Mouse (Mus musculus) heart, postnatal 0 days (tissue): ENCODE results near the gene Pakap. TPM values are rescaled to one million over a fixed set of nuclear protein-coding genes. Genes with fewer than 3 reads are reported as not detected.

ENCODE experiments used
- ATAC-seq: fragments of 200-750 bp; cut with Nextera tagmentation; 2 replicates; pipeline ENCODE4 v1.8.0; 2017; ENCODE audit warnings: low read depth, moderate number of reproducible peaks, moderate library complexity; ENCODE audit not compliant: insufficient read depth
- DNase-seq: peaks from one replicate; pipeline ENCODE4 v3.0.0-alpha.2; 2016; ENCODE audit warnings: low spot score
- H3K27ac ChIP-seq: fragments of 300-500 bp; sonication (generic); 2 replicates; pipeline ENCODE4 v1.5.1; 2014; ENCODE audit warnings: low read depth, mild to moderate bottlenecking
- H3K27me3 ChIP-seq: fragments of 300-500 bp; sonication (generic); 2 replicates; pipeline ENCODE4 v1.6.1; 2014; ENCODE audit warnings: low read length, mixed read lengths; ENCODE audit not compliant: control insufficient read depth, insufficient read depth
- H3K36me3 ChIP-seq: fragments of 300-500 bp; sonication (generic); replicated peaks from 2 replicates; pipeline ENCODE4 v1.6.1; 2014; ENCODE audit warnings: low read length, mixed read lengths; ENCODE audit not compliant: control insufficient read depth, insufficient read depth
- H3K4me1 ChIP-seq: fragments of 300-500 bp; sonication (generic); 2 replicates; pipeline ENCODE4 v1.6.1; 2014; ENCODE audit warnings: antibody characterized with exemption; ENCODE audit not compliant: control insufficient read depth, insufficient read depth
- H3K4me2 ChIP-seq: fragments of 300-500 bp; sonication (generic); 2 replicates; pipeline ENCODE4 v1.6.1; 2014; ENCODE audit warnings: low read depth, mild to moderate bottlenecking, low read length, moderate library complexity
- H3K4me3 ChIP-seq: fragments of 300-500 bp; sonication (generic); 2 replicates; pipeline ENCODE4 v1.5.1; 2014; ENCODE audit warnings: low read depth, low read length
- H3K9ac ChIP-seq: fragments of 300-500 bp; sonication (generic); replicated peaks from 2 replicates; pipeline ENCODE4 v1.6.1; 2014; ENCODE audit warnings: low read depth, low read length, mixed read lengths
- H3K9me3 ChIP-seq: fragments of 300-500 bp; sonication (generic); replicated peaks from 2 replicates; pipeline ENCODE4 v1.6.1; 2016; ENCODE audit warnings: low read length; ENCODE audit not compliant: control insufficient read depth
- CTCF ChIP-seq: IDR thresholded peaks from 2 replicates; pipeline ENCODE4 v1.5.1; 2016; ENCODE audit warnings: antibody characterized with exemption, control low read depth, low read depth
- EP300 ChIP-seq: IDR thresholded peaks from 2 replicates; pipeline ENCODE4 v1.6.1; 2016; ENCODE audit warnings: antibody characterized with exemption, low read depth
- WGBS: fragments of 180-500 bp; shearing (Covaris S2); extraction: QIAGEN DNeasy Blood & Tissue Kit; methylation state at CpG from one replicate; pipeline ENCODE4 v1.1.7; 2014; 5-methylcytosine and 5-hydroxymethylcytosine counted together
- polyA plus RNA-seq: library from polyadenylated mRNA; unstranded; fragments of >200 nt; fragmentation: Nextera tagmentation; extraction: Ambion mirVana; gene quantifications from 2 replicates; pipeline ENCODE4 v1.2.1, GENCODE M21; 2015
- total RNA-seq: library from RNA; depleted of rRNA; stranded (reverse); fragments of >200 nt; gene quantifications from 2 replicates; pipeline ENCODE4 v1.2.3, GENCODE M21; 2014; ENCODE audit warnings: low replicate concordance

Gene Pakap
- total and polyA plus RNA-seq, 2 experiments from 2014 or later = 21.1 to 43.7 TPM

DNA sequence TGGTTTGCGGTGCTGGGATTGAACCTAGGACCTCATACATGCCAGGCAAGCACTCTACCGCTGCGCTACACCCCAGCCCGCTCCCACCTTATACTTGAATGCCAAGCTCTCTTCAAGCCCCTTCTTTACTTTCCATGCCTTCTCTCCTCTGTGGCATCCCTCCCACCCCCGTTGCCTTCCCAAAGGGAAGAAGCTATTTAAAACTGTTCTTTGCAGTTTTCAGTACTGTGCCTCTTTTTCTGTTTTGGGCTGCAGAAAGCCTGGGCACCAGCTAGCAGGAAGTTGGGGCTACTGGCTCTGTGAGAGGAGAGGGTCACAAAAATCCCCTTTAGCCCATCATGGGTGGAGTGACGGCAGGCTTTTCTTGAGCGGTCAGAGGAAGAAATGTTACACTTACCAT, 65.1 kb downstream of the Pakap start:
- no peak for ATAC-seq
- Histone ChIP-seq H3K4me1 (peaks cover 47% of the 10 kb centered on the region), H3K9me3 (no peaks in the 10 kb centered on the region), H3K9ac (no peak overlapping the region), H3K27me3 (no peaks in the 10 kb centered on the region), H3K36me3 (no peaks in the 10 kb centered on the region), H3K27ac (peak overlapping the region; percentile 46; the same call in 1 of the 2 replicates), H3K4me2 (no peak overlapping the region), H3K4me3 (no peak overlapping the region)
- DNase-seq = no peak
- TF ChIP-seq EP300 (no peak), CTCF (no peak)
- 88% methylated on average over 7 of the region's 7 CpGs for WGBS

DNA sequence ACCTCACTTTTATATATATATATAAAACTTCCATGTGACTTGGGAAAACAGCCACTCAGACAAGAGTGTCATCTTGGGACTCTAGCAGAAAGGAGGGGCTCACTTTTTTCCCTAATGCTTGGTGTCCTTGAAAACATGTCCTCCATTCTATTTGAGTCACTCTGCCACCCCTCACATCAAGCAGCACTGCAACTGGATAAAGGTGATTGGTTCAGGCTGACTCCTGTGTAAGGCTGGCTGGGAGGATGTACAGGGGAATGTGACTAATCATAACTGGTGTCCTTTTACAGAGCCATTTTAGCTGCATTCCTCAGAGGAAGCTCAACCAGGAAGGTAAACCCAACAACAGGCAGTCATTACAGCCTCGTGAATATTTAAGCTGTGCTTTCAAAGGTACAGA, 67.0 kb downstream of the Pakap start:
- TF ChIP-seq EP300 (no peak), CTCF (no peak)
- Histone ChIP-seq H3K4me3 (no peak overlapping the region), H3K9ac (no peak overlapping the region), H3K27me3 (no peaks in the 10 kb centered on the region), H3K4me1 (peaks cover 50% of the 10 kb centered on the region), H3K27ac (peak overlapping the region; percentile 54), H3K36me3 (no peaks in the 10 kb centered on the region), H3K4me2 (no peak overlapping the region), H3K9me3 (no peaks in the 10 kb centered on the region)
- DNase-seq (peak; percentile 53), ATAC-seq (peak; percentile 59; the same call in 1 of the 2 replicates)
- 42% methylated on average over 1 of the region's 1 CpGs for WGBS

DNA sequence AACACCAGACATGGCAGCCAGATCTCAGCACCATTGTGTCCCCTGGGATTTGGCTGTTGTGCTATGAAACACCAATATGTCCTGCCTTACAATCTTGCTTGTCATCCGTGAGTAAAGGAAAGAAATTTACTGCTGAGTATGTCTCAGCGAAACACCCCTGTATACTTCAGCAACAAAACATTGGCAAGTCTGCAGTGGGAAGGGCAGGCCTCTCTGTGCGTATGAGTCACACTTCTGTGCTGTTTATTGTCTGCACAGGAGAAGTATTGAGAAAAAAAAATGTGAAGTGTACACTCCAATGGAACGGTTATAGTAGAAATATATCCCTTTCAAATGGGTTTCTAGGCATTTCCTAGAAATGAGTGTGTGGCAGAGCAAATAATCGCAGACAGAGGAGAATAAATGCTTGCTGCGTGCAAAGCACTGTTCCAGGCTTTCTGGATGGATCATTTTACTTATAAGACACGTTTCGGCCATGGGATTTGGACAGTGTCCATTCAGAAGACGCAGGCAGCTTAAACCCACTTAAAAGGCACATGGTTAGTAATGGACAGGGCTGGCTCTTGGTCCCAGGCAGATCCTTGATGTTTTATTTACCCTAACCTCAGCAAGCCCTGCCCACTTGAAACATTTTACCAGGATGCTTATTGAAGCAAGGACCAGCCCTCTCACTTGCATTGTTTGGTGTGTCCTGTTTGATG, 69.0 kb downstream of the Pakap start:
- WGBS = 58% methylated on average over 9 of the region's 9 CpGs
- TF ChIP-seq CTCF = no peak
- TF ChIP-seq EP300 = no peak
- ATAC-seq (no peak), DNase-seq (no peak)
- H3K36me3 ChIP-seq = no peaks in the 10 kb centered on the region
- H3K27me3 ChIP-seq = no peaks in the 10 kb centered on the region
- no peak overlapping the region for H3K27ac ChIP-seq
- no peaks in the 10 kb centered on the region for H3K9me3 ChIP-seq
- H3K4me1 ChIP-seq = peaks cover 50% of the 10 kb centered on the region
- no peak overlapping the region for H3K4me2 ChIP-seq
- H3K4me3 ChIP-seq = no peak overlapping the region
- 0 out of 2 replicates have a peak overlapping the region, but pooled peaks have one; percentile 8 for H3K9ac ChIP-seq

DNA sequence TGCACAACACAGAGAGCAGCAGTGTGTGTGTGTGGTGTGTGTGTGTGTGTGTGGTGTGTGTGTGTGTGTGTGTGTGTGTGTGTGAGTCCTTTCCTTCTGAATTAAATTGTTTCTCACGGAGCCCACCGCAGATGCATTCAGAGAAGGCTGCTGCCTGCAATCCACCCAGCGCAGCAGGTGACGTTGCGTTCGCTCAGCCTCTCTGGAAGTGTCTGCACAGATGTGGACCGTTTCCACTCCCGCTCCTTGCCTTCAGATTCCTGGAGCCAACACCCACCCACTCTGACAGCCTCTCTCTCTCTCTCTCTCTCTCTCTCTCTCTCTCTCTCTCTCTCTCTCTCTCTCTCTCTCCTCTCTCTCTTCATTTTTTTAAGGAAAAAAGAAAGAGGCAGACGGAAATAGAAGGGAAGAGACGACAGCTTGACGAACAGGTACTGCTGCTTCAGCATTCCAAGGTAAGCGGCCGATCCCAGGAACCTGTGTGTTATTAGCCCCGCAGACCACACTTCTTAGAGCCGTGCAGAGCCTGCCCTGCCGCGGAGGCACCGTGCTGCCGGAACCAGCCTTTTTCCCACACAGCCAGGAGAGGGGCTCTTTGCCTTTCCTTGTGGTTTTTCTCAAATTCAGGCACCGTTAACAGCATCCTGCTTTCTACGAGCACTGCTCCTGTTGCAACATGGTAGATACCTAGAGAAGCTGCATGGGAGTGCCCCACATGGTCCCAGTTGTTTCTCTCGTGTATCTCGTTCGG, 69.8 kb downstream of the Pakap start:
- Histone ChIP-seq H3K27me3 (no peaks in the 10 kb centered on the region), H3K9ac (peak overlapping the region; percentile 59; the same call in 1 of the 2 replicates), H3K4me2 (peak overlapping the region; percentile 59), H3K4me3 (peak overlapping the region; percentile 28), H3K9me3 (no peaks in the 10 kb centered on the region), H3K27ac (peak overlapping the region; percentile 43), H3K4me1 (peaks cover 42% of the 10 kb centered on the region), H3K36me3 (no peaks in the 10 kb centered on the region)
- 23% methylated on average over 24 of the region's 24 CpGs for WGBS
- no peak for TF ChIP-seq CTCF
- ATAC-seq = no peak
- DNase-seq = no peak

DNA sequence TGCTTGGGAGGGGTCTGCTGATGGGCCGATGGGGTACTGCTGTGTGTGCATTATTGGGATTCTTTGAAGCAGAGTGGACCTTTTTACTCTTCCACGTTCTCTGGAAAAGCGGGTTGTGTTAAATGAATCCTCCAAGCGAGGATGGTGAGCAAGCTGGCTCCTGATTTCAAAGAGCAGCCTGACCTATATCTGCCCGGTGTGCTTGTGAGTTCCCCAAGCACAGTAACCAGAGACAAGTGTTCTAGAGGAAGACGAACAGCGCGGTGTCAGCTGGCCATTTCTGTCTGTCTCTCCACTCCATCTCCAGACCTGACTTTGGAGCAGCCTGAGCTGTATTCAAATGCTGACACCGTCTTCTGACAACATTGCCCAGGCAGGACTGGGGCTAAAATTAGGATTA, 71.0 kb downstream of the Pakap start:
- DNase-seq (no peak), ATAC-seq (no peak)
- Histone ChIP-seq H3K27ac (peak overlapping the region; percentile 34; the same call in 1 of the 2 replicates), H3K9me3 (no peaks in the 10 kb centered on the region), H3K4me3 (no peak overlapping the region), H3K4me2 (no peak overlapping the region), H3K4me1 (peaks cover 33% of the 10 kb centered on the region), H3K27me3 (no peaks in the 10 kb centered on the region), H3K36me3 (no peaks in the 10 kb centered on the region), H3K9ac (0 out of 2 replicates have a peak overlapping the region, but pooled peaks have one; percentile 59)
- WGBS = 68% methylated on average over 9 of the region's 9 CpGs
- no peak for TF ChIP-seq EP300
- TF ChIP-seq CTCF = no peak
